Mouse (Mus musculus): ENCODE data around the gene Phf21b.
"Not testable (repeated sequence)": the region's sequence is repeated elsewhere in the genome, so short reads cannot be mapped to it uniquely, and the experiment has no call there.

Gene Phf21b

GRCm38 (mm10) chr15:84772191-84773111 is 83.4 kb downstream of the Phf21b start:
- DNase-seq: no peak

GRCm38 (mm10) chr15:84769641-84770341 is 86.1 kb downstream of the Phf21b start:
- DNase-seq: peak; percentile 96

GRCm38 (mm10) chr15:84768531-84768930 is 87.3 kb downstream of the Phf21b start:
- DNase-seq: not testable (repeated sequence)

- no peak for DNase-seq
These were observed 89.2 kb downstream of the Phf21b start for GRCm38 (mm10) chr15:84766621-84767020.

GRCm38 (mm10) chr15:84763423-84763812 is 92.4 kb downstream of the Phf21b start:
- no peak for DNase-seq

GRCm38 (mm10) chr15:84762712-84763422 is 93.0 kb downstream of the Phf21b start:
- no peak for DNase-seq

- DNase-seq: no peak
These were observed 97.4 kb downstream of the Phf21b start for GRCm38 (mm10) chr15:84758493-84758892.

GRCm38 (mm10) chr15:84756426-84756825 is 99.4 kb downstream of the Phf21b start:
- DNase-seq: no peak

- peak; percentile 96 for DNase-seq
These were observed 100.9 kb downstream of the Phf21b start for GRCm38 (mm10) chr15:84754987-84755386.

- DNase-seq: no peak
These were observed 110.0 kb downstream of the Phf21b start for GRCm38 (mm10) chr15:84745831-84746230.

- no peak for DNase-seq
These were observed 111.5 kb downstream of the Phf21b start for GRCm38 (mm10) chr15:84744308-84744707.

- no peak for DNase-seq
These were observed 112.5 kb downstream of the Phf21b start for GRCm38 (mm10) chr15:84743347-84743746.

GRCm38 (mm10) chr15:84741573-84741972 is 114.3 kb downstream of the Phf21b start:
- no peak for DNase-seq

- no peak for DNase-seq
These were observed 117.6 kb downstream of the Phf21b start for GRCm38 (mm10) chr15:84738246-84738645.

GRCm38 (mm10) chr15:84736994-84737346 is 118.9 kb downstream of the Phf21b start:
- no peak for DNase-seq

- DNase-seq: no peak
These were observed 119.4 kb downstream of the Phf21b start for GRCm38 (mm10) chr15:84736346-84736993.

All from heart, adult 11 months (tissue).